Mouse (Mus musculus) hindbrain, embryonic 10.5 days (tissue): Measurements from ENCODE around the gene Thegl. TPM values are rescaled to one million over a fixed set of nuclear protein-coding genes. Genes with fewer than 3 reads are reported as not detected.
A peak's percentile ranks its signal among the peaks of the same experiment; 100 is the strongest.
"Not testable (repeated sequence)": the region's sequence is repeated elsewhere in the genome, so short reads cannot be mapped to it uniquely, and the experiment has no call there.

Experiments
- DNase-seq: peaks from one replicate; pipeline ENCODE4 v3.0.0-alpha.2; 2017; ENCODE audit warnings: low spot score
- H3K27ac ChIP-seq: fragments of 300-500 bp; sonication (generic); 2 replicates; pipeline ENCODE4 v1.5.1; 2016; ENCODE audit warnings: mild to moderate bottlenecking, moderate library complexity
- H3K27me3 ChIP-seq: fragments of 300-500 bp; sonication (generic); 2 replicates; pipeline ENCODE4 v1.6.1; 2016; ENCODE audit warnings: mild to moderate bottlenecking; ENCODE audit not compliant: poor library complexity, insufficient read depth, severe bottlenecking
- H3K36me3 ChIP-seq: fragments of 300-500 bp; sonication (generic); 2 replicates; pipeline ENCODE4 v1.6.1; 2016; ENCODE audit warnings: mild to moderate bottlenecking, moderate library complexity
- H3K4me1 ChIP-seq: fragments of 300-500 bp; sonication (generic); replicated peaks from 2 replicates; pipeline ENCODE4 v1.6.1; 2016; ENCODE audit warnings: mild to moderate bottlenecking
- H3K4me3 ChIP-seq: fragments of 300-500 bp; sonication (generic); 2 replicates; pipeline ENCODE4 v1.5.1; 2016; ENCODE audit warnings: mild to moderate bottlenecking, moderate library complexity
- H3K9me3 ChIP-seq: fragments of 300-500 bp; sonication (generic); 2 replicates; pipeline ENCODE4 v1.6.1; 2016; ENCODE audit warnings: mild to moderate bottlenecking, moderate library complexity
- WGBS: fragments of 180-500 bp; shearing (Covaris S2); methylation state at CpG from one replicate; pipeline ENCODE4 v1.1.7; 2016; 5-methylcytosine and 5-hydroxymethylcytosine counted together
- polyA plus RNA-seq: library from polyadenylated mRNA; unstranded; fragments of >200 nt; fragmentation: Nextera tagmentation; extraction: Ambion mirVana; gene quantifications from 2 replicates; pipeline ENCODE4 v1.2.1, GENCODE M21; 2016

The Thegl gene
- 0.13 TPM in 1 of 2 replicates, not detected in the other for polyA plus RNA-seq

DNA sequence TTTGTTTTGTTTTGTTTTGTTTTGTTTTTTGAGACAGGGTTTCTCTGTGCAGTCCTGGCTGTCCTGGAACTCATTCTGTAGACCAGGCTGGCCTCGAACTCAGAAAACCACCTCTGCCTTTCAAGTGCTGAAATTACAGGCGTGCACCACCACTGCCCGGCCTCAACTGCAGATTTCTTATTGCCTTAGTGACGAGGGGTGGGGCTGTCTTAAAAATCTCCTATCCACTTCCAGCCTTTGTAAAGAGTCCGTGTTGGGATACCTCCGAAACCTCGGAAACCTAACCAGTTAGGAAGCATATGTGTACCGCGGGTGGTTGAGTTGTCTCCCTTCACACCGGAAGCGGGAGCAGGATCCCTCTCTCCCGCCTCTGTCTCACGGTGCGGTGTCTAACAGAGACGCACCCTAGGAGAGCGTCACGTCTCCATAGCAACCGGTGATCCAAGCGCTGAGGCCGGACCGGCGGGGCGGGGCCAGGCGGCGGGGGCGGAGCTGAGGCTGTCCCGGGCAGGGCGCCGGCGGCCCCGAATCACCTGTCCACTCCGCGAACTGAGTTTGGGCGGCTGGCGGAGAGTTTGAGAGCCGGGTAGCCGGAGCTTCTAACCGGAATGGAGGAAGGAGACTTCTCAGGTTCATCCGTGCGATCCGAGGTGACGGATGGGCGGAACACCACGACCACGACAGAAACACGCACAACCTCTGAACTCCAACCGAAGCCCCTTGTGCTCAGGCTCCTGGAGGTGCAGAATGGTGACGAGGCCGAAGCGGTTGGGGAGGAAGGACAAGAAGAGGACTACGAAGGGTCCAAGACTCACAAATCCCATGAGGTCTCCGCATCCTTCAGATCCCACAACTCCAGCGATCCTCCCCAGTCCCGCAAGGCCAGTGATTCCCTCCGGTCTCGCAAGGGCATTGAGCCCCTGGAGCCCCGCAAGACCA, at the start of gene Thegl:
Gene Thegl (plus strand): TSS at position 480 of the 939 bp plus-strand sequence.
- peaks cover 30% of the 10 kb centered on the region for H3K27me3 ChIP-seq
- H3K4me3 ChIP-seq, result peak within 1 kb of the TSS; percentile 60
- peak; percentile 83 for DNase-seq
- H3K36me3 ChIP-seq, result no peaks in the 10 kb centered on the region
- no peaks in the 10 kb centered on the region for H3K9me3 ChIP-seq
- H3K4me1 ChIP-seq, result peaks cover 10% of the 10 kb centered on the region; the same call in 1 of the 2 replicates
- no peak within 1 kb of the TSS for H3K27ac ChIP-seq
- WGBS, result 13% methylated on average over 57 of the region's 57 CpGs

DNA sequence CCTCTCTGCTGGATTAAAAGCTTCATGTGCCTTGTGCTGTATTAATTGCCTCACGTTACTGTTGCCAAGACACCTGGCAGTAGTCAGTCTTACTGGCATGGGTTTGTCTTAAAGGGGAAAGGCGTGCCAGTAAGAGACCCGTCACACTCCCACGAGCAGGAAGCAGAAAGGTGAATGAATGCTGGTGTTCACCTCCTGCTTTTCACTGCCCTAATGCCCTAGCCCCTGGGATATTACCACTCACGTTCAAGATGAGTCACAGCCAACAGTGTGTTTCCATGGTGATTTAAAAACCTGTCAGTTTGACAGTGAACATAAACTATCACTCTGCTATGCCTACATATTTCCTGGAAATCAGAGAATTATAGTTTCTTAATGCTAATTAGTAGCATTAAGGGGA, 46.6 kb upstream of the Thegl start:
- WGBS, result 87% methylated on average over 5 of the region's 5 CpGs
- Histone ChIP-seq H3K4me1 (peaks cover 9% of the 10 kb centered on the region), H3K4me3 (no peak overlapping the region), H3K27ac (no peak overlapping the region), H3K27me3 (no peaks in the 10 kb centered on the region), H3K9me3 (no peaks in the 10 kb centered on the region), H3K36me3 (peaks cover 77% of the 10 kb centered on the region)
- no peak for DNase-seq

DNA sequence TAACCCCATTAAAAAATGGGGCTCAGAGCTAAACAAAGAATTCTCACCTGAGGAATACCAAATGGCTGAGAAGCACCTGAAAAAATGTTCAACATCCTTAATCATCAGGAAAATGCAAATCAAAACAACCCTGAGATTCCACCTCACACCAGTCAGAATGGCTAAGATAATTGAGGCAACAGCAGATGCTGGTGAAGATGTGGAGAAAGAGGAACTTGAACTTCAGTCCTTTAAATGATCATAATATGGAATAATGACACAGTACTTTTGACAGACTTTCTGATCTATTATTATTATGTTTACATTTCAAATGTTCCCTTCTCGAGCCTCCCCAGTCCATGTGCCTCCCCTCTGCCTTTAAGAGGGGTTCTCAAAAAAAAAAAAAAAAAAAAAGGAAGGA, 44.7 kb upstream of the Thegl start:
- Histone ChIP-seq H3K4me1 (peaks cover 17% of the 10 kb centered on the region), H3K36me3 (peaks cover 58% of the 10 kb centered on the region)
- H3K9me3 ChIP-seq, H3K27me3 ChIP-seq, H3K27ac ChIP-seq, H3K4me3 ChIP-seq, DNase-seq: not testable (repeated sequence)
- WGBS, result 80% methylated on average over 1 of the region's 1 CpGs

DNA sequence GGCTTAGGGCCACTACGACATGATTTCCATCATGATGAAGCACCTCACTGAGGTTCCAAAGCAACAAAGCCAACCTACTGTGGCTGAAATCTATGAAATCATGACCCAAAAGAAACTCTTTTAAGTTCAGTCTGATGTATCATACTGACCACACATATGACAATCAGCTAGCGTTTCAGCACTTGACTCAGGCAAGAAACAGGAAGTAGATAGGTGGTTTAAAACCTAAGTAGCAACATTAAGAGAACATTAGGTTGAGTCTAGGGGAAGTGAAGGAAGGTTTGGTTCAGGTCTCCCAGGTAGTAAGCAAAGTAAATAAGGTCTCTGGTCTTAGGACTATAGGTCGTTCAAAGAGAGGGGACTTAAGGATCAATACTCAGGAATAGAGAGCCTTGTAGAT, 42.3 kb upstream of the Thegl start:
- H3K36me3 ChIP-seq, result peaks cover 56% of the 10 kb centered on the region
- no peak overlapping the region for H3K27ac ChIP-seq
- WGBS, result 70% methylated on average over 3 of the region's 3 CpGs
- no peaks in the 10 kb centered on the region for H3K9me3 ChIP-seq
- peak overlapping the region; percentile 94 for H3K4me3 ChIP-seq
- peaks cover 17% of the 10 kb centered on the region for H3K4me1 ChIP-seq
- DNase-seq, result no peak
- H3K27me3 ChIP-seq, result no peaks in the 10 kb centered on the region

GRCm38 (mm10) chr5:76974207-76974553, 41.6 kb upstream of the Thegl start:
- 4% methylated on average over 17 of the region's 17 CpGs for WGBS
- Histone ChIP-seq H3K4me3 (peak overlapping the region; percentile 94), H3K9me3 (no peaks in the 10 kb centered on the region), H3K27me3 (no peaks in the 10 kb centered on the region), H3K27ac (peak overlapping the region; percentile 91), H3K4me1 (peaks cover 17% of the 10 kb centered on the region), H3K36me3 (peaks cover 56% of the 10 kb centered on the region)
- no peak for DNase-seq

DNA sequence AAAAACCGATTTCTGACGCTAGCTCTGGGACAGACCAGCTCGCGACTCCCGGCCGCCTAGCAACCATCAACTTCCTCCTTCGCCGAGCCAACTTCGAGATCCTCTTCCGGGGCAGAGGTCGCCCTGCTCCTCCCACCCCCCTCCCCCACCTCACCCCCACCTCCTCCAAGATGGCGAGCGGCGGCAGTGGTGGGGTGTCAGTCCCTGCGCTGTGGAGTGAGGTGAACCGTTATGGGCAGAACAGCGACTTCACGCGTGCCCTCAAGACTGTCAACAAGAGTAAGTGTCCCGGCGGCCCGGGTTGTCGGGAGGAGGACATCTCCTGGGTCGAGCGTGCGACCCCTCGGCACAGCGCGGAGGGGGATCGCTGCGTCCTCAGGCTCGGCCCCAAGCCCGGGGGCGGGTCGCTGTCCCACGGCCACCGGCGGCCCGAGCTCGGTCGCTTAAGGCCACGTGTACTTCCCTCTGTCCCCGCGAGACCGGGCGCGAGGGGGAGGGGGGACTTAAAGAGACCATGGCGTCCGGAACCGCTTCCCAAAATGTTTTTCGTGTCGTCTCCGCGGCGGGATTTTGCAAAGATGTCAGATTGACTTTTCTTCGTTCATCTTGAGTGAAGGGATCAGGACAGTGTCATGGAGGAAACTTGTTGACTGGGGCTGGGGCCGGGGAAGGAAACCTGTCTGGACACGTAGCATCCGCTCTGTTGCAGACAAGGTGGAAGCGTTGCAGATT, 41.1 kb upstream of the Thegl start, which contains the start of gene Srp72:
Gene Srp72 (plus strand): TSS at position 130 of the 732 bp plus-strand sequence.
- H3K36me3 ChIP-seq, result peaks cover 56% of the 10 kb centered on the region

DNA sequence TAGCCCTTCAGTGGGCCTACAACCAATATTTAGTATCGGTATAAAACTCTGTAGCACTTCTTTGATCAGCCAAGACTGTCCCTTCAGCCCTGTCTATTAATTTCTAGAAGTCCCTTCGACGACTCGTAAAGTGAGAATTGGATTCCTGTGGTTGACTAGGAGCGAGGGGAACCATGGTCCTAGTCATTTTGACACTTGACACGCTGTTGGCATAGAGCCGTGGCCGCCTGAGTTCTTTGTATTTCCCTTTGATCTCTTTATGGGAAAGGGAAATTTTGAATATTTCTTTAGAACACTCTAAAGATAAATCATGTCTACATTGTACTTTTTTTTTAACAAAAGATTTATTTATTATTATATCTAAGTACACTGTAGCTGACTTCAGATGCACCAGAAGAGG, 40.1 kb upstream of the Thegl start:
- peak overlapping the region; percentile 94 for H3K4me3 ChIP-seq

More for the DNA sequence above, 41.1 kb upstream of the Thegl start, which contains the start of gene Srp72:
- peak; percentile 93 for DNase-seq
- no peaks in the 10 kb centered on the region for H3K9me3 ChIP-seq
- peak within 1 kb of the TSS; percentile 94 for H3K4me3 ChIP-seq
- H3K27ac ChIP-seq, result peak within 1 kb of the TSS; percentile 91
- H3K4me1 ChIP-seq, result peaks cover 17% of the 10 kb centered on the region
- under 1% methylated on average over 60 of the region's 60 CpGs for WGBS
- no peaks in the 10 kb centered on the region for H3K27me3 ChIP-seq

DNA sequence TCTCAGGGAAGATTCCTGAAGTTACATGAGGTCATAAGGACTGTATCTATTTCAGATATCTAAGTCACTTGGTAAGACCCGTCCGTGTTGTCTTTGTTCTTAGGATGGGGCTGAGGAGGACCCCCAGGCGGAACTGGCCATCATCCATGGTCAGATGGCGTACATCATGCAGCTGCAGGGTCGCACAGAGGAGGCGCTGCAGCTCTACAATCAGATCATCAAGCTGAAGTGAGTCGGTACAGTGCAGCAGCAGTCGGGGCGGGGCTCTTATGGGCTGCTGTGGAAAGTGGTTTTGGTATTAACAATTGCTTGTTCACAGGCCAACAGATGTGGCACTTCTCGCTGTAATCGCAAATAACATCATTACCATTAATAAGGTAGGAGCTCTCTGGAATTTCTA, 31.8 kb upstream of the Thegl start:
- Histone ChIP-seq H3K4me3 (no peak overlapping the region), H3K36me3 (peaks cover 92% of the 10 kb centered on the region)
- 94% methylated on average over 11 of the region's 11 CpGs for WGBS

More for the DNA sequence above, 40.1 kb upstream of the Thegl start:
- Histone ChIP-seq H3K9me3 (no peaks in the 10 kb centered on the region), H3K36me3 (peaks cover 56% of the 10 kb centered on the region), H3K27me3 (no peaks in the 10 kb centered on the region), H3K4me1 (peaks cover 17% of the 10 kb centered on the region), H3K27ac (no peak overlapping the region)
- no peak for DNase-seq
- WGBS, result 90% methylated on average over 8 of the region's 8 CpGs

GRCm38 (mm10) chr5:76990789-76991188, 25.0 kb upstream of the Thegl start:
- WGBS, result 93% methylated on average over 3 of the region's 3 CpGs
- no peak for DNase-seq
- peaks cover 94% of the 10 kb centered on the region for H3K36me3 ChIP-seq
- no peaks in the 10 kb centered on the region for H3K27me3 ChIP-seq
- no peaks in the 10 kb centered on the region for H3K4me1 ChIP-seq
- H3K4me3 ChIP-seq, result no peak overlapping the region
- H3K9me3 ChIP-seq, result no peaks in the 10 kb centered on the region
- no peak overlapping the region for H3K27ac ChIP-seq

More for the DNA sequence above, 31.8 kb upstream of the Thegl start:
- DNase-seq, result no peak
- H3K27ac ChIP-seq, result no peak overlapping the region
- no peaks in the 10 kb centered on the region for H3K9me3 ChIP-seq
- no peaks in the 10 kb centered on the region for H3K4me1 ChIP-seq
- H3K27me3 ChIP-seq, result no peaks in the 10 kb centered on the region

DNA sequence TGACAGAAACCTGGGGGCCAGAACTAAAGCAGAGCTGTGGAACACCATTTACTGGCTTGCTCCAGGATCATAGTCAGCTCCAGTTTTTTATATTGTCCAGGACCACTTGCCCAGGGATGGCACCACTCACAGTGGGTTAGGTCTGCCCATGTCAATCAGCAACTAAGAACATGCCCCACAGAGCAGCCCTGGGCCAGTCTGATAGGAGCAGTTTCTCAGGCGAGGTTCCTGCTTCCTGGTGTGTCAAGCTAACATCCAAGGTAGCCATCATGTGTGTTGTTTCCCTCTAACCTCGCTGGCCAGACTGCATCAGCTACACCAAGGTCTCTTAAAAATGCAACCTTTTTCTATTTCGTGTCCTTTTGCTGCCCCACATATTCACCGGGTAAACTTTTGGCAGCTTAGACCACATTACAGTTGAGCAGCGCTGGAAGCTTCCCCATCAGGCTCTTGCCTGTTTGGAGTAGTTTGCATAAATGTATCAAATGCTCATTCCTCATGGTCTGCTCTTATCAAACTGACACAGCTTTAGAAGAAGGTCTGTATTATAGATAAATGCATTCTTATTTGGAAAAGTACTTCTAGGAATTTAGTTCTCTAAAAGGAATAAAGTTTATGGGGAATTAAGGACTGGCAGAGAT, 22.5 kb upstream of the Thegl start:
- Histone ChIP-seq H3K36me3 (peaks cover 97% of the 10 kb centered on the region), H3K4me3 (no peak overlapping the region), H3K4me1 (no peaks in the 10 kb centered on the region), H3K27me3 (no peaks in the 10 kb centered on the region), H3K9me3 (no peaks in the 10 kb centered on the region), H3K27ac (no peak overlapping the region)
- no peak for DNase-seq
- 92% methylated on average over 5 of the region's 5 CpGs for WGBS

DNA sequence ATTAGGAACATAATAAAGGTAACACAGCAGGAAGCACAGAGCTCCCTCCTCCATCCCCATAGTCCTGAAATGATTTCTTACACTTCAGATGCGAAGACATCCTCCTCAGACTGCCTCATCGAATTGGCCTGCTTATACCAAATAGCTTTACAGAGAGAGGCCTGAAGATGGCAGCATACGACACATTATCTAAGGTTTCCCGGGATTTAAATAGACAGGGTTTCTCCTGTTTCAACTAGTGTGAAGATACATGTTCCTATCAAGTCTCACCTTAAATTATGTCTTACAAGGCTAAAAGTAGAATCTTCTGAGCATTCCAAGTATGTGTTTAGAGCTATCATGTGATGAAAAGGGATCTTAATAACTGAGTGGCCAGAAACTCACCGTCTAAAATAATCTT, 17.4 kb upstream of the Thegl start:
- Histone ChIP-seq H3K36me3 (peaks cover 81% of the 10 kb centered on the region), H3K27me3 (no peaks in the 10 kb centered on the region), H3K9me3 (no peaks in the 10 kb centered on the region), H3K4me3 (no peak overlapping the region), H3K27ac (no peak overlapping the region), H3K4me1 (no peaks in the 10 kb centered on the region)
- no peak for DNase-seq
- 54% methylated on average over 5 of the region's 5 CpGs for WGBS

- Histone ChIP-seq H3K4me1 (no peaks in the 10 kb centered on the region), H3K36me3 (peaks cover 53% of the 10 kb centered on the region)
- 90% methylated on average over 17 of the region's 17 CpGs for WGBS
Measured at GRCm38 (mm10) chr5:77001192-77001591, 14.6 kb upstream of the Thegl start.

More at GRCm38 (mm10) chr5:77001192-77001591, 14.6 kb upstream of the Thegl start:
- Histone ChIP-seq H3K9me3 (no peaks in the 10 kb centered on the region), H3K27me3 (no peaks in the 10 kb centered on the region), H3K27ac (no peak overlapping the region), H3K4me3 (no peak overlapping the region)
- DNase-seq, result no peak
